Mouse (Mus musculus): ENCODE data around the gene Prpf40a.

DNA sequence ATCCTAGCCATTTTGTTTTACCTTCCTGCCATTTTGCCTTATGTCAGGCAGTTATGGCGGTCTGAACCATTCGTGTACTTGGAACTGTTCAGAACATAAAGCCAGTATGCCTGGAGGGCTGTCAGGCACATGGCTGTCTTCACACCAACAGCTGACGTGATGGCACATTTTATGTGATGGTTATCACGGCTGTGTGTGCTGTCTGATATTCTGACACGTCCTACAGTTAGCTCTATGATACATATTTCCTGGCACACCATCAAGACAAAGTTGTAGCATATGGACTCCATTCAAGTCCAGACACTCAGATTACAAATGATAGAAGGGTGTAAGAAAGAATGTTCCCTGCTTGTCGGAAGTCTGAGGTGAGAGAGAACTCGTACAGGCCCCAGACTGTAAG lies 85.0 kb downstream of the Prpf40a start:
- TF ChIP-seq CTCF (IDR thresholded peaks at IDR 0.05; ENCODE audit: low read depth, low read length) (no peak), POLR2AphosphoS5 (IDR thresholded peaks at IDR 0.05; ENCODE audit: insufficient replicate concordance, low read depth, low read length) (no peak), TAL1 (conservative IDR thresholded peaks at IDR 0.05; ENCODE audit: low read depth, low read length) (no peak), GATA1 (IDR thresholded peaks at IDR 0.05; ENCODE audit: borderline replicate concordance, low read length) (no peak)
